Mouse (Mus musculus) stomach, embryonic 15.5 days (tissue): ENCODE data around the gene Rabggtb. TPM values are rescaled to one million over a fixed set of nuclear protein-coding genes. Genes with fewer than 3 reads are reported as not detected.
"Not testable (repeated sequence)": the region's sequence is repeated elsewhere in the genome, so short reads cannot be mapped to it uniquely, and the experiment has no call there.

Source experiments
- ATAC-seq: fragments of 200-750 bp; cut with Nextera tagmentation; 2 replicates; pipeline ENCODE4 v1.8.0; 2017; ENCODE audit warnings: low read depth, moderate number of reproducible peaks, moderate TSS enrichment; ENCODE audit not compliant: insufficient read depth, low FRiP score
- H3K27ac ChIP-seq: fragments of 300-500 bp; sonication (generic); 2 replicates; pipeline ENCODE4 v1.5.1; 2015; ENCODE audit warnings: mild to moderate bottlenecking, inconsistent platforms
- H3K27me3 ChIP-seq: fragments of 300-500 bp; sonication (generic); replicated peaks from 2 replicates; pipeline ENCODE4 v1.6.1; 2015; ENCODE audit warnings: inconsistent platforms
- H3K36me3 ChIP-seq: fragments of 300-500 bp; sonication (generic); 2 replicates; pipeline ENCODE4 v1.6.1; 2015; ENCODE audit warnings: inconsistent platforms
- H3K4me1 ChIP-seq: fragments of 300-500 bp; sonication (generic); 2 replicates; pipeline ENCODE4 v1.6.1; 2015; ENCODE audit warnings: inconsistent platforms
- H3K4me2 ChIP-seq: fragments of 300-500 bp; sonication (generic); 2 replicates; pipeline ENCODE4 v1.6.1; 2015; ENCODE audit warnings: mild to moderate bottlenecking, inconsistent platforms
- H3K4me3 ChIP-seq: fragments of 300-500 bp; sonication (generic); replicated peaks from 2 replicates; pipeline ENCODE4 v1.5.1; 2015; ENCODE audit warnings: inconsistent platforms
- H3K9ac ChIP-seq: fragments of 300-500 bp; sonication (generic); 2 replicates; pipeline ENCODE4 v1.6.1; 2015; ENCODE audit warnings: inconsistent platforms
- H3K9me3 ChIP-seq: fragments of 300-500 bp; sonication (generic); 2 replicates; pipeline ENCODE4 v1.6.1; 2016; ENCODE audit warnings: inconsistent platforms
- WGBS: fragments of 180-500 bp; shearing (Covaris S2); methylation state at CpG from one replicate; pipeline ENCODE4 v1.1.7; 2015; 5-methylcytosine and 5-hydroxymethylcytosine counted together
- polyA plus RNA-seq: library from polyadenylated mRNA; unstranded; fragments of >200 nt; fragmentation: Nextera tagmentation; extraction: Ambion mirVana; gene quantifications from 2 replicates; pipeline ENCODE4 v1.2.1, GENCODE M21; 2015

The Rabggtb gene
- polyA plus RNA-seq, 1 experiment from 2014 or later: 56.2 TPM

DNA sequence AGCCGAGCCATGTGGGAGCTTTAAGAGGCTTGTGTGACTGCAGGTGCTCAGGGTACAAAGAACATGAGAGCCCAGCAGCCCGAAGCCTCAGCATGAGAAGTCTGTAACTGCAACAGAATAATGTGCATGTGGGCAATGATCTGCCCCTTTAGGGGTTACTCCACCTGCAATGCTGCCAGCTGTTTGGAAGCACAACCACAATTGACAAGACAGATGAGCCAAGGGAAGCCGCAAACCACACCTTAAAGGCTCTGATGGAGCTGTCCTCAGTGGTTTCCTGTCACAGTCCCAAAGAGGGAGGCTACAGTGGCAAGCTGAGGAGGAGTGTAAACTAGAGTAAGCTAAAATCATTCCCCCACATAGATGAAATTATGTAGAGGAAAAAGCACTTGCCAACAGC is 17.4 kb downstream of the Rabggtb start:
- no peaks in the 10 kb centered on the region for H3K36me3 ChIP-seq
- no peak overlapping the region for H3K27ac ChIP-seq
- no peak overlapping the region for H3K9ac ChIP-seq
- H3K4me1 ChIP-seq: no peaks in the 10 kb centered on the region
- 78% methylated on average over 3 of the region's 3 CpGs for WGBS
- H3K4me3 ChIP-seq: no peak overlapping the region
- no peak for ATAC-seq
- no peak overlapping the region for H3K4me2 ChIP-seq
- no peaks in the 10 kb centered on the region for H3K27me3 ChIP-seq
- H3K9me3 ChIP-seq: no peaks in the 10 kb centered on the region

DNA sequence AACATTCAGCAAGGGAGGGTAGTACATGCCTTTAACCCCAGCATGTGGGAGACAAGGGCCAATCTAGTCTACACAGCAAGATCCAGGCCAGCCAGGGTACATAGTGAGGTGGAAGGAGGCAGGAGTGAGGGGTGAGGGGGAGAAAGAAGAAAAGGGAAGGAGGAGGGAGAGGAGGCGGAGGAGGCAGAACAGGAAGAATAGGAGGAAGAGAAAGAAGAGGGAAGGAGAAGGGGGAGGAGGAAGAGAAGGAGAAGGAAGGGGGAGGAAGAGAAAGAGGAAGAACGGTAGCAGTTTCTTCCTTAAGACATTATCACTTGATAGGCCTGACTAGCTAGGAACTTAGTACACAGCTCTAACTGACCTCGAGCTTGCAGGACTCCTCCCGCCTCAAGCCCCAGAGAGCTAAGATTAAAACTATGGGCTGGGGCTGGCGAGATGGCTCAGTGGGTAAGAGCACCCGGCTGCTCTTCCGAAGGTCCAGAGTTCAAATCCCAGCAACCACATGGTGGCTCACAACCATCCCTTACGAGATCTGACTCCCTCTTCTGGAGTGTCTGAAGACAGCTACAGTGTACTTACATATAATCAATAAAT is 23.5 kb downstream of the Rabggtb start:
- Histone ChIP-seq H3K36me3 (no peaks in the 10 kb centered on the region), H3K9ac (no peak overlapping the region), H3K9me3 (no peaks in the 10 kb centered on the region), H3K4me2 (no peak overlapping the region), H3K27ac (no peak overlapping the region), H3K27me3 (no peaks in the 10 kb centered on the region), H3K4me1 (no peaks in the 10 kb centered on the region), H3K4me3 (no peak overlapping the region)
- ATAC-seq: no peak
- WGBS: 70% methylated on average over 8 of the region's 8 CpGs

DNA sequence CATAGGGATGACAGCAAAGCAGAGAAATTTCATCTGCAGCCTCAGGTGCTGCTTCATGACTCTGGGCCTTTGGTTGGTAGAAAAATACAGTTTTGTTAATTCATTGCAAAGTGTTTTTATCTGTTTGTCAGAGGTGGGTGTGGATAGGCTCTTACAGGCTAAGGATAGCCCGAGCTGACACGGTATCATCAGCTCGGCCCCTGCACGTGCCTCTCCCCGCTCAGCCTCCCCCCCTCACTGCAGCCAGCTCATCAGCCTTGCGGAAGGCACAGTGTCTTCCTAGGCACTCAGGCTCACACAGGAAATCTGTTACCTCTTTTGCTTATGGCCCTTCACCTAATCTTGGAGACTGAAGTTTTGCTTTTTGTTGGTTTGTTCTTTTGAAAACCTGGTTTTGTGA is 24.7 kb downstream of the Rabggtb start:
- 64% methylated on average over 6 of the region's 6 CpGs for WGBS
- no peaks in the 10 kb centered on the region for H3K36me3 ChIP-seq
- ATAC-seq: no peak
- H3K4me2 ChIP-seq: no peak overlapping the region
- H3K27me3 ChIP-seq: no peaks in the 10 kb centered on the region
- no peaks in the 10 kb centered on the region for H3K4me1 ChIP-seq
- H3K9ac ChIP-seq: no peak overlapping the region
- H3K9me3 ChIP-seq: no peaks in the 10 kb centered on the region
- H3K27ac ChIP-seq: no peak overlapping the region
- no peak overlapping the region for H3K4me3 ChIP-seq

DNA sequence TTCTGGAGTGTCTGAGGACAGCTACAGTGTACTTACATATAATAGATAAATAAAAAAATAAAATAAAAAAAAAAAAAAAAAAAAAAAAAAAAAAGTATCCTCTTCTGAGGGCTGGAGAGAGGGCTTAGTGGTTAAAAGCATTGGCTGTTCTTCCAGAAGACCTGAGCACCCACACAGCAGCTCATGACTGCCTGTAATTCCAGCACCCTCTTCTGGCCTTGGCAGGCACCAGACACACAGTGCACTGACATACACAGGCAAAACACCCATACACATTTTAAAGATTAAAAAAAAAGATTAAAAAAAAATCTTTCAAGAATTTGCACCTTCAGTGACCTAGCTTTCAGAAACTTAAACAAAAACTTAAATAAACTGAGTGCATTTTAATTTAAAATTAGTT is 26.5 kb downstream of the Rabggtb start:
- Histone ChIP-seq H3K27me3 (no peaks in the 10 kb centered on the region), H3K36me3 (no peaks in the 10 kb centered on the region), H3K27ac (no peak overlapping the region), H3K4me1 (no peaks in the 10 kb centered on the region), H3K4me3 (no peak overlapping the region), H3K4me2 (no peak overlapping the region), H3K9ac (no peak overlapping the region), H3K9me3 (no peaks in the 10 kb centered on the region)
- ATAC-seq: no peak

DNA sequence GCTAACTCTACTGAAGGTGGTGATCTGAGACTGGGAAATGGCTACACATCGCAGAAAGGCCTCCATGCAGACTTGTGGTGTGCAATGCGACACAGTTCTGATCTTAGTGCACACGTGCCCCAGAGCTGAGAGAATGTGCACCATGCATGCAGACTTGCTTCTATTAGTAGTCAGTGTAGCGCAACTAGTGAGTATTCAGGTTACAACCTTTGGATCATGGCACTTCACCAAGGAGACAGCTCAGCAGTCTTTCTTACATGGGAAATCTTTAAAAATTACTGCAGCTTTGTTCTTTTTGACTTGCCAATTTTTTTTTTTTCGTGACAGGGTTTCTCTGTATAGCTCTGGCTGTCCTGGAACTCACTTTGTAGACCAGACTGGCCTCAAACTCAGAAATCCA is 41.4 kb downstream of the Rabggtb start:
- Histone ChIP-seq H3K4me2 (no peak overlapping the region), H3K36me3 (no peaks in the 10 kb centered on the region), H3K27me3 (no peaks in the 10 kb centered on the region), H3K9me3 (no peaks in the 10 kb centered on the region), H3K9ac (no peak overlapping the region), H3K4me1 (no peaks in the 10 kb centered on the region), H3K27ac (no peak overlapping the region), H3K4me3 (no peak overlapping the region)
- no peak for ATAC-seq
- 86% methylated on average over 5 of the region's 5 CpGs for WGBS

DNA sequence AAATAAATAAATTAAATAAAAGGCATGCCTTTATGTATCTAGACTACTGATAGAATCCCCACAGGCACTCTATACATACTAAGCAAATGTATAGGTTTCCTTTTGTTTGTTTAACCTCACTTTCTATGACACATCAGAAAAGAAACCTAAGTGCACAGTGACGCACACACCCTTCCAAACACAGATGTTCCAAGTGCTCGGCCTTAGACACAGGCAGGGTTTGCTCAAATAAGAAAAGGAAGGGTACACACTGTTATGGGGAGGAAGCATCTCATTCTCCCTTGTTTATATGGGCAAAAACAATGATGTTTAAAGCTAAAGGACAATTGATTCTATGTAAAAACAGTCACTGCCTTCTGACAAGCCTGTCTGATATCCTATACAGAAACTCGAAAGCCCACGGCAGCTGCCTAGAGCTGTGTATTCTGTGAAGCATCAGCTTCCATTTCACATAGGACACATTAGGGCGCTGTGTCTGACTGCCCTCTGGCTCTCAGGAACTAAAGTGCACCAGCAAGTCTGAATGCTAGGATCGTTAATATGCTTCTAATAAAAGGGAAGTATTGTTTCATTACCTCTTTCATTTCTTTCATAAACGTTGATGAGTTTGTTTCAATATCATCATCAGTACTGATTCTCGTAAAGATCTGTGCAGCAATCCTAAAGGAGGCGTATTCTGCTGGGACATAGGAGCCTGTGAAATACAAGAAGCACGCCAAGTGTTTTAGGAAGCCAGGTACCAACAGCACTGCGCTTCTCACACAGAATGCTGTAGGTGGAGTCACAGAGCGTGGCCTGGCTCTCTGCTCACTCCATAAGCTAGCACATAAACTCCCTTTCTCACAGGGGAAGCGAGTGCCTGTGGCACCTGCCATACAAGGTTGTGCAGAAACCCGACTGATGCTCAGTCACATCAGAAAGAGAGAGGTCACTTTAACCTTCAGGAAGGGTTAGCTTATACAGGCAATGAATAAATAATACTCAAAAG is 45.4 kb downstream of the Rabggtb start:
- Histone ChIP-seq H3K27me3 (no peaks in the 10 kb centered on the region), H3K9me3 (no peaks in the 10 kb centered on the region)
- 60% methylated on average over 14 of the region's 14 CpGs for WGBS

DNA sequence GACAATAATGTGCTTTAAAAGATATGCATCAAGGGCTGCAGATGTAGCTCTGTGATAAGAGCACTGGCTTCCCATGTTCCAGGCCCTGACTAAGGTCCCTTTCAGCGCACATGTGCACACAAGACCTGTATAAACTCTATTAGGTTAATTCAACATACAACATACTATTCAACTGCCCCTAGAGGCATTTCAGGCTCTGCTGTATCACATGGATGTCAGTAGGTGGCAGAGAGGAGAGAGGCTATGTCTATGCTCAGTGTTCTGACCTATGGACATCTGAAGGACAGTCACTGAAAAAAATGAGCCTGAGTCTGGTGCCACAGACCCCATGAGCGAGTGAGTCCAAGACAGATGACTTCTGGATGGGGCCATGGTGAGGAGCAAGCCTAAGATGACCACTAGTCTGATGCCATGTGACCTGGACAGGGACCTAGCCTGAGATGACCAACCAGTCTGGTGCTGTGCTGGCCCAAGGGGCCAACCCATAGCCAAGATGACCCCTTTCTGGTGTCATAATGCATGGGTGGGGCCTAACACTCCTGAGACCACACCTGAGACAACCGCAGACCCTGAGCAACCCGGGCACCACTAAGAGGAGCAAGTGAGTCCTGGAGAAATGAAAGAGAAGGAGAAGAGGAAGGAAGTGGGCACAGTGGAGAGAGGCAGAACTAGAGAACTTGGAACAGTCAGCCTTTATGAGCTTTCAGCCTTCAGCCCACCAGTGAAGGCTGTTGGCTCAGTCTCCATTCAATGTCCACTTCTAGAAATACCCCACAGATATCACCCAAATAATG is 48.0 kb downstream of the Rabggtb start:
- ATAC-seq: no peak; the same call in 1 of the 2 replicates
- Histone ChIP-seq H3K4me1 (no peaks in the 10 kb centered on the region), H3K27ac (no peak overlapping the region), H3K9ac (no peak overlapping the region), H3K36me3 (no peaks in the 10 kb centered on the region), H3K4me3 (no peak overlapping the region), H3K9me3 (no peaks in the 10 kb centered on the region), H3K4me2 (no peak overlapping the region), H3K27me3 (no peaks in the 10 kb centered on the region)
- WGBS: 80% methylated on average over 4 of the region's 4 CpGs

More for the DNA sequence above, 45.4 kb downstream of the Rabggtb start:
- Histone ChIP-seq H3K36me3 (no peaks in the 10 kb centered on the region), H3K4me1 (no peaks in the 10 kb centered on the region), H3K4me3 (no peak overlapping the region), H3K27ac (no peak overlapping the region), H3K9ac (no peak overlapping the region), H3K4me2 (no peak overlapping the region)
- no peak; the same call in 1 of the 2 replicates for ATAC-seq

DNA sequence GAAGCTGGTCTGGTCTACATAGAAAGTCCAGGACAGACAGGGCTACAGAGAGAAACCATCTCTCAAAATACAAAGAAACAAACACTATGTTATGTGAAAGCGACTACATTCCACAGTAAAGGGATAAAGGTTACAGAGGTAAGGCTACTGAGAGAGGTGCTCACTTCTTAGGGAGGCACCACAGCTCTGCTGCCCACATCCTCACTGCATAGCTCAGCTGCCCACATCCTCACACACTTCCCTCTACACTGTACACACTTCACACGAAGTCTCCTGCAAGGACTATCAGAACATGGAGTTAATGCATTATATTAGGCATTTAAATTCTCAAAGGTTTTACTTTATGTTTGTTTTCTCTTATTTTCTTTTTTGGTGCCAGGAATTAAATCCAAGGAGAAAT is 49.0 kb downstream of the Rabggtb start:
- H3K27ac ChIP-seq: no peak overlapping the region
- H3K9me3 ChIP-seq: no peaks in the 10 kb centered on the region
- H3K4me1 ChIP-seq: no peaks in the 10 kb centered on the region
- WGBS: 81% methylated on average over 2 of the region's 2 CpGs
- H3K4me3 ChIP-seq: no peak overlapping the region
- no peak overlapping the region for H3K9ac ChIP-seq
- no peaks in the 10 kb centered on the region for H3K27me3 ChIP-seq
- no peaks in the 10 kb centered on the region for H3K36me3 ChIP-seq
- no peak overlapping the region for H3K4me2 ChIP-seq
- no peak for ATAC-seq

DNA sequence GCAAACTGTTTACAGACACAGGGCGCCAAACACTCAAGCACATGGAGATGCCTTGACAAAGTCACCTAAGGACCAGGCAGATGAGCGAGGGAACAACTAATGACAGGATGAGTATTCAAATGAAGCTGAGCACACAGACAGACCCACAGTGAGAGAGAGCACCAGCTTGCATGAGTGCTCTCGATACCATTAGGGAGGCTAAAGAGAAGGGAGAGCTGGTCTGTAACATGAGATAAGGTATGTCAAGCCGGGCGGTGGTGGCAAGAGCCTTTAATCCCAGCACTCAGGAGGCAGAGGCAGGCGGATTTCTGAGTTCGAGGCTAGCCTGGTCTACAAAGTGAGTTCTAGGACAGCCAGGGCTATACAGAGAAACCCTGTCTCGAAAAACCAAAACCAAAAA is 52.4 kb downstream of the Rabggtb start:
- not testable (repeated sequence) for H3K9me3 ChIP-seq, H3K36me3 ChIP-seq, H3K4me2 ChIP-seq, H3K4me1 ChIP-seq, H3K27ac ChIP-seq, H3K9ac ChIP-seq, H3K4me3 ChIP-seq, ATAC-seq, H3K27me3 ChIP-seq
- WGBS: 84% methylated on average over 8 of the region's 8 CpGs

DNA sequence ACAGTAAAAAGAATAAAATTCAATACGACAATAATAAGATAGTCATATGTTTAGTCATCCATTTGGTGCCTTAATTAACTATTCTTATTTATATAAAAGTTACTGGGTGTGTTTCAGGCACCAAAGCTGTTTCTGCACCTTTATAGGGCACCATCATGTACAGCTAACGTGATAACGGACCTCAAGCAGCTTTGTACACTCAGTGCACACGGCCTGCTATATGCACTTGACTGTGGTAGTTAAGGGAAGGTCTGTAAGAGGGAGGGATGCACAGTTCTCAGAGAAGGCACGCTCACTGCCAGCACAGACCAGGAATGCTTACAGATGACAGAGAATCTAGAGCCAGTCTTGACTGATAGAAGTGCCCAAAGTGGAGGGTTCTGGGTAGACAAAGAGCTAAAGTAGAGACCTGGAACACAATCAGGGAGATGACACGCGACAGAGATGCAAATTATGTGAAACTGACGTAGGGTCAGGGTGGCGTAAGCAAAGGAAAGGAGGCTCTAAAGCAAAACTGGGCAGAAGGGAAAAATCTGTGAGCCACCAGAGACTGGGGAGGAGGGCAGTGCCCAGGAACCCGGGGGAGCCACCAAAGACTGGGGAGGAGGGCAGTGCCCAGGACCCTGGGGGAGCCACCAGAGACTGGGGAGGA is 54.3 kb downstream of the Rabggtb start:
- Histone ChIP-seq H3K4me1 (no peaks in the 10 kb centered on the region), H3K27me3 (no peaks in the 10 kb centered on the region), H3K36me3 (no peaks in the 10 kb centered on the region), H3K4me3 (no peak overlapping the region), H3K9me3 (no peaks in the 10 kb centered on the region), H3K4me2 (no peak overlapping the region), H3K27ac (no peak overlapping the region), H3K9ac (no peak overlapping the region)
- WGBS: 77% methylated on average over 10 of the region's 10 CpGs
- no peak for ATAC-seq
